Mouse (Mus musculus): ENCODE results near the gene Ciita.
A peak's percentile ranks its signal among the peaks of the same experiment; 100 is the strongest.

Ciita gene

DNA sequence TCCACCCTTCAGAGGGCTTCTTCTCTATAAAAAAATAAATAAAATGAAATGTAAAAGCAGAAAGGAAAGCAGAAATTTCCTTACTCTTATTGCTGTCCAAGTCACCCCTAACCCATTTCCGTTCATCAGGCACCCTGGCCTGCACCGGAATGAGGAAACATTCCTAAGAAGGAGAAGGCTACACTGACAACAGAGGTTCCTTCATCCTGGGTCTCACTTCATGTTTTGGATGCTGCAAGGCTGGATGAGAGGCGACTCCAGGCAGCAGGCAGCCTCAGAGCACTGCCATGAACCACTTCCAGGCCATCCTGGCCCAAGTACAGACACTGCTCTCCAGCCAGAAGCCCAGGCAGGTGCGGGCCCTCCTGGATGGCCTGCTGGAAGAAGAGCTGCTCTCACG, at the start of gene Ciita:
Gene Ciita (plus strand): TSS at position 203 of the 400 bp plus-strand sequence.
- DNase-seq (ENCODE audit: low spot score in 2 of 2) = no peak

DNA sequence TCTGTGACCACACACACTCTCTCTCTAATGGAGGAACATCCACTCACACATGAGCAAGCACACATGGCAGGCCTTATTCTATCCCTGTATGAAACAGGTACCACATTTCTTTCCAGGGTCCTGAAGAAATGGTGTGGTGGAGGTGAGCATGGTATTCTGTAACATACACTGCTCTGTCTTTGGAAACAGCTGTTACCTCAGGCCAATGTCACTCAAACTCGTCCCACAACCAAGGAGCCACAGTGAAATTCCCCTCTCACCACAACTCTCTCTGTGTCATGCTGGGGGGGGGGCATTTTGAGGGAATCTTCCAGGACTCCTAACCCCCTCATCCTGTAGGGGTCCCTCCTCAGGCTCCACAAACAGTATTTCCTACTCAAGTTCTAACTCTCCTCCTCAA, 47.9 kb upstream of the Ciita start:
- DNase-seq (ENCODE audit: low spot score in 2 of 2) = no peak

DNA sequence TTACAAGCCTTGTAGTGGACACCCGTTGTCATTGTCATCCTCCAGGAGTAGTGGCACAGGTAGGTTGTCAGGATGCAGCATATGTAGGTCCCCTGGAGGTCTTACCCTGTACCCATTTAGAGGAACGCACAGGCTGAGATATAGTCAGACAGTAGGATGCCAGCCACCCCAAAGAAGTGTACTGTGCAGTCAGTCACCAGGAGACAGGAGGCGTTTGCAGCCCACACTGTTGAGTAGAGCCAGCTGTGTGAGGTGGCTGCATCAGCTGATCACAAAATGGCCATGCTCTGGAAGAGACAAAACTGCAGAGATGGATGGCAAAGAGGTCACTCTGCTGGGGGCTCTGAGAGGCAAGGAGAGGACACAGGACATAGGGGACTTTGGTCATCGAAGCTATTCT, 47.5 kb upstream of the Ciita start:
- peak in 1 of 2 experiments; percentile 34 for DNase-seq (ENCODE audit: low spot score in 2 of 2)

DNA sequence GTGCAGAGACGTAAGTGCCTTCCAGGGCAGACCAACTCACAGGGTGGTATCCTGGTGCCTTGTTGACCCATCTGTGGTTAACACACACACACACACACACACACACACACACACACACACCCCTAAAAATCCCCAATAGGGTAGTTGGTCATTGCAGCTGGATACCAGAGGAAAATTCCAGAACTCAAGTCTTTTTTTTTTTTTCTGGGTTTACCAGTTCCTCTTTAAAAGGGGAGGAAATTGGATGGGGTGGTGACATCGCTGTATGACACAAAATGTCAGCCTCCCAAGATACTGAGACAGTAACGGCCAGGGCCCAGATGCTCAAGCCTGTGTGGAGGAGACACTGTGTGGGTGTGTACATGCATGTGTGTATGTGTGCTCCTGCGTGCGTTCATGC, 46.5 kb upstream of the Ciita start:
- DNase-seq (ENCODE audit: low spot score in 2 of 2) = no peak

DNA sequence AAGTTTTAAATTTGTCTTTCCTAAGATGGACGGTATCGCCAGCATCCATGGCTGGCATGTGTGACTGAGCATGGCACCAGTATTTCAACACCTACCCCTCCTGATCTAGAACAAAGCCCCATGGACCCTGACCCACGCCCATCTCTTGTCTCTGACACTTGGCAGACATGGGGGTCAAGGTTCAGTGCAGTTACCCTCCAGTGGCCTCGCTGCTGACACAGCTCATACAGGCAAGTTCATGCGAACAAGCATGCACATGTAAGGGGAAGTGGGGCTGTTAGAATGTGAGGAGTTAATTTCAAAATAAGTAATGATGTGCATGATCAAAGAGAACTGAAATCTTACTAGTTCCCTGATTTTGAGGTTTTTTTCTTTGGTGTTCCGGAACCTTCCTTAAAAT, 43.7 kb upstream of the Ciita start:
- no peak for DNase-seq (ENCODE audit: low spot score in 2 of 2)

DNA sequence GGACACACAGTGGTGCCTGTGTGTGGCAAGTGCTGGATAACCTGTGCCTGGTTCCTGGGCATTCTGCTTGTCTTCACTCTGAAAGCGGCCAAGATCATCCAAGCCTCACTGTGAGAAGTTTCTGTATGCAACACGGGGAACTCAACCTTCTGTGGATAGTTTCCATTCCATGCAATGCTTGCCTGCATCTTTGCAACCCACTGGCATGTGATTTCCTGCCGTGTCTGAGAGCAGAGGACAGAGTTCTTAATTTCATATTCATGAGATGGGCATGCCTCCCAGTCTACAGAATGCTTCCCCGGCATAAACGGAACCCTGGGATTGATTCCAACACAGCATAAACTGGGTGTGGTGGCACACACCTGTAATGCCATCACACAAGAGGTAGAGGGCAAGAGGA, 41.8 kb upstream of the Ciita start:
- DNase-seq (ENCODE audit: low spot score in 2 of 2) = no peak

DNA sequence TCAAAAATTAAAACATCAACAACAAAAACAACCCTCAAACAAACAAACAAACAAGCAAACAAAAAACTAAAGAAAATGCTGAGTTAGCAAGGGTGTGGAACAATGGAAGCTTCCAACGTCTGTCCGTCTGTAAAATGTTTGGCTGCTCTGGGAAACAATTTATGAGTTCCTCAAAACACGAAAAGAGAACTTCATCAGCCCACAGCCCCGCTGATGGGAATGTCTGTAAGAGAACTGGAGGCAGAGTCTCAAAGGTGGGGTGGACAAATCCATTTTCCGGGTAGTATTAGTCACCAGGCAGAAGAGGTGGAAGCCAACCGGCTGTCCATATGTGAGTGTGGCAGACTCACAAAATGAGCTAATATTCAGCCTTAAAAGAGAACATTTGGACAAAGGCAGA, 38.5 kb upstream of the Ciita start:
- no peak for DNase-seq (ENCODE audit: low spot score in 2 of 2)

DNA sequence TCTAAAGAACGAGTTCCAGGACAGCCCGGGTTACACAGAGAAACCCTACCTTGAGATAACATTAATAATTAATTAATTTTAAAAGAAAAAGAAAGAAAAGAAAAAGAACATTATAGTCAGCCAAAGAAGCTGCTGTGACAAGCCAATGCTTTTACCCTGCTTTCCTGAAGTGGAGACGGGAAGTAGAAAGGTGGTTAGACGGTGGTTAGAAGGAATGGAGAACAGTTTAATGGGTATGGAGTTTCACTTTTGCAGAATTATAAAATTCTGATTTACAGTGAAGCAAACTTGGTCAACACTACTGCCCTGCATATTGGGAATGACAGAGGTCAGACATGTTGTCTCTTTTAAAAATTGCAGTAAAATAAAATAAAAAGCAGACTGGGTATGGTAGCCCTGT, 38.1 kb upstream of the Ciita start:
- no peak for DNase-seq (ENCODE audit: low spot score in 2 of 2)

DNA sequence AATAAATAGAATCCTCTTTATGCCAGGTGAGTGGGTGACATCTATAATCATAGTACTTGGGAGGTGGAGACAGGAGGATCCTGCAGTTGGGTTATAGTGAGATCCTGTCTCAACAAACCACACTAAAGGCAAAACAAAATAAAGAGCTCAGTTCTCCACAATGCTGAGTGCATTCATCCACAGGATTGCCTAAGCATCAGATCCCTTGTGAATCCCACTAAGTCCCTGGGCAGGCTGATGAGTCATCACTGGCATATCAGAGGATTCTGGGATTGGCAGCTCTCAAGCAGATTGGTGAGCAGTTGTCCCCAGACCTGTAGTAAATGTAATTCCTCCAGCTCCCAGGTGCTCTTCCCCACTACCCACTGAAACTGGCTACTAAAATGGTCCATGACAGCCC, 36.1 kb upstream of the Ciita start:
- DNase-seq (ENCODE audit: low spot score in 2 of 2) = no peak

DNA sequence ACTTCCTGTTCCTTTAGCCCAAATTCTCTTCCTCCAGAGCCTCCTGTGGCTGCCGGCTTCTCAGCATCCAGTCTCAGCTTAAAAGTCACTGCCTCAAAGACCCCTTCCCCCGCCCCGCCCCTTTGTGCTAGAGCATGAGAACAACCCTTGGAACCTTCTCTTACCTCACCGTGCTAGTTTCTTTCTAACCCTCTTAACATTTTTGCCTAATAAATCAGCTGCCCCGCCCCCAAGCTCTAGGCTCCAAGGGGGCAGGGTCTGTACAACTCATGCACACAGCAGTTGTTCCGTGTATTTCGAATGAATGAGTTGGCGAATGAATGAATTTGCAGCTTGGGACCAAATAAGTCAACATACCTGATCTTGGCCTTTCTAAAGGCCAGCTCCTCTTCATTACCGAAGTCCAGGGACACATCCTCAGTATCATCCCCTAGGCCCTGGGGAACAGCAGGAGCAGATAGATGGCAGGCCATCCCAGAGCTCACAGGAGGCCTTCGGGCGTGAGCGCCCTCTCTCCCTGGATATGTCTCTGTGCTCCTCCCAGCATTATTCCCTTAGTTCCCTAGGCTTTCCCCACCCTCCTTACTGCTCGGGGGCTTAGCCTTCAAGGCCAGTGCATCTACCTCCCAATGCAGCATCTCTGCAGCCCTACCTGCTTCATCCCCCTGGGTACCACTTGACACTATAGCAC, 33.1 kb upstream of the Ciita start:
- DNase-seq (ENCODE audit: low spot score in 2 of 2) = peak in 1 of 2 experiments; percentile 21

DNA sequence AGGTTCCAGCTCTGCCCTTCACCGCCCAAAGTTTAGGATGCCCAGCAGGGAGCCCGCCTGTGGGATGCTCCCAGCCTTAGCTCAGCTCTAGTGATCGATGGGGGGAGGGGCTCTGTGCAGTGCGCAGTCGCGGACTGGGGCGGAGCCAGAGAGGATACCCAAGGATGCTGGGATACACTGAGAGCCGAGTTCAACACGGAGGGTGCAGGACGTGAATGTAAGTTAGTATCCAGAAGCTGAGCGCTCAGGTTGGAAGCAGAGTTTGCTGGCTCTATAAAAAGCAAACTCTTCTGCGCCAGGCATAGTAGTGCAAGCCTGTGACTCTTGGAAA, 32.6 kb upstream of the Ciita start, which contains the start of gene Tvp23a:
Gene Tvp23a (minus strand): TSS at position 99 of the 331 bp plus-strand sequence.
- DNase-seq (ENCODE audit: low spot score in 2 of 2) = peak; percentile 89 to 92

DNA sequence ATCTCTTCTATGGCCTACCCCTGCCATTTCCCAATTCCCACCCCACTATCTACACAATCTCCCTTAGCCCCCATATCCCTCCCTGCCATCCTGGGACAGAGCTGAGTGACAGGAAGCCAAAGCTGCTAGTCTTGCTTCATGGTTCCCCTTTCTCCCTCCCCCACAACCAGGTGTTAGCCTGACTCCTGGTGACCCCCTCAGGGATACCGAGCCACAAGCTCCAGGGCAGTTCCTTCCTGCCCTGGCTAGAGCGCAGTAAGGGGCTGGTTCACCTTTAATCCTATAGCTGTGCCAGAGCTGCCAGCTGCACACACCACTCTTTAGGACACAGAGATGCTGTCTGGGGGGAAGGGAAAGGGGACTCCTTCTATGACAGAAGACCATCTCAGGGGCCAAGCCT, 32.1 kb upstream of the Ciita start:
- DNase-seq (ENCODE audit: low spot score in 2 of 2) = no peak

DNA sequence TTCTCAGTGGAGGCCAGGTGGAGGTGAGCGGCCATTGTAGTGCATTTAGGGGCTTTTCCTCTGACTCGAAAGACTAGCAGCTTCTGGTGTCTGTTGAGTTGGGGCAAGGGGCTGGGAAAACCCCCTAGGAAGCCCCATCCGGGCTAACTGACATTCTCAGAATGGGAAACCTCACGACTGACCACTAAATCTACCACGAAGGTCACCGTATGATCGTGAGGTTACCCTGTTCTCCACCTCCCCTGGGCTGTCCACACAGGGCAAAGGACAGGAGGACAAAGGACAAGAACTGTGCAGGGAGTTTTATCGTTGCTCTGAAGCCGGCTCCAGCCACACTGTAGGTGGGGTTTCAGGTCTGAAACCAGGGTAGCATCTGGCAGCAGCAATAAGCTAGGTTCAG, 30.9 kb upstream of the Ciita start:
- DNase-seq (ENCODE audit: low spot score in 2 of 2) = no peak

DNA sequence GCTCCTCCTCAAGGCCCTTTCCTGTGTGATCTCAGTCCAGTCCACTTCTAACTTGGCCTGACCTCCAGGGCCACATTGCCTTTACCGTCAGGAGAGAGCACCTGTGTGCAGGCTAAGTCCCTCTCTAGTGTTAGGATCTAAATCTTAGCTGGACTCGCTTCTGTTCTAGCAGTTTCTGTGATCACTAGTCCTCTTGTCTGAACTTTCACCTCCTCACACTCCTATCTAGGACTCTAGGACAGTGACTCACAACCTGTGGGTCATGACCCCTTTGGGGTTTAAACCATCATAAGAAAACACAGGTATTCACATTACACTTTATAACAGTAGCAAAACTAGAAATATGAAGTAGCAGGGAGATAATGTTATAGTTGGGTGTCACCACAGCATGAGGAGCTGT, 28.0 kb upstream of the Ciita start:
- no peak for DNase-seq (ENCODE audit: low spot score in 2 of 2)

DNA sequence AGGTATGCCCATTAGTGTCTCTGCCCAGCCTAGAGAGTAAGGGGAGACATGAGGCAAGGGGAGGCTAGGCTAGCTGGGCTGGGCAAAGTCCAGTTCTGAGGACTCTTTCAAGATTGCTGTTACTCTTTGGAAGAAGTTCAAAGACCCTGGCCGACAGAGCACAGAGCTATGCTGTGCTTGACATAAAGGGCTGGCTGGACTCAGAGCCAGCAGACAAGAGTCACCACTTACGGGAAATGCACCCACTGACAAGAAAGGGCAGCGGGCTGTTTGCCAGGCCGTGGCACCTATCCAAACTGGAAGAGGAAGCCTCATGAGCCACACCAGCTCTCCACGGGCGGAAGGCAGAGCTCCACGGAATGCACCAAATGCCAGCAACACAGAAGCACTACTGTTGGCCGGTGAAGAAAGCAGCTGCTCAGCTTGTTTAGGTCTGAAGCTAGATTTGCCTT, 27.4 kb upstream of the Ciita start:
- peak; percentile 61 to 71 for DNase-seq (ENCODE audit: low spot score in 2 of 2)

DNA sequence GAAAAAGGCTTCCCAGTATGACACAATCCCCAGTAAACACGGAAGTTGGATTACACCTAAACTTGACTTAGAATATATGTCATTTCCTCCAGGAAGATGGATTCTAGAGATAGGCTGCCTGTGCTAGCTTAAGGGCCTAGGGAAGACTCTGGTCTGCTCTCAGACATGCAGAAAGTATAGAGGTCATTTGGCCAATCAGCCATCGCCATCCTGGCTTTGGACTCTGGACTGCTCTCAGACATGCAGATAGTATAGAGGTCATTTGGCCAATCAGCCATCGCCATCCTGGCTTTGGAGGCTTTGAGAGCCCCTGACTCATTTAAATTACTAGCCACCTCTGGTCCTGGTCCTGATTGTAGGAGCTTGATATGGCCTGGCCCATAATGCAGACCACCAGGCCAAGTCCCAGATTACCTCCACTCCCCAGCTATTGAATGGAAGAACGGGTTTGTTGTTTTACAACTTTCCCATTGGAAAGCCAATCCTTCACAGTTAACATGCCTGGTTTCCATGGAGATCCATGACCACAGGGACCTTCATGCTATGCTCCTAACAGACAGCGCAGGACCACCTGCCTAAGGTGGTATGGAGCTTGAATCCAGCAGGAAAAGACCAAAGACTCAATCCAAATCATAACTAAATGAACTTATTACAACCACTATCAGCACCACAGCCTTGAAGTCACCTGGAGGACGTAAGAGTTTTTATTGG, 25.8 kb upstream of the Ciita start:
- DNase-seq (ENCODE audit: low spot score in 2 of 2) = no peak

DNA sequence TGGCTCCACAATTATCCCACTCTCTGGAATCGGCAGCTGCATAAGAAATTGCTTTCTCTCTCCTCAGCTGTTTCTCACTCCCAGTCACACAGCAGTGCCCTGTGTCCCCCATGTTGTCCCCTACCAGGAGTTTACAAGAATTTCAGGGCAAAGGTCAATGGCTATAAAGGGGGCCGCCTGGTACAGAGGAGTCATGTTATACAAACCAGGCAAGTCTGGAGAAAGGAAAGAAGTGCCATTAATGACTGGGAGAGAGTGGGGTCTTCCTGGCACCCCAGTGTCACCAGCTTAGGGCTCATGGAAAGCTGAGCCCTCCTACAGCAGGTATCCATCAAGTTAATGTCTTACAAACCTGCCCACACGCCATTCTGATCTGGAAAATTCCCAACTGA, 25.3 kb upstream of the Ciita start:
- DNase-seq (ENCODE audit: low spot score in 2 of 2) = no peak

DNA sequence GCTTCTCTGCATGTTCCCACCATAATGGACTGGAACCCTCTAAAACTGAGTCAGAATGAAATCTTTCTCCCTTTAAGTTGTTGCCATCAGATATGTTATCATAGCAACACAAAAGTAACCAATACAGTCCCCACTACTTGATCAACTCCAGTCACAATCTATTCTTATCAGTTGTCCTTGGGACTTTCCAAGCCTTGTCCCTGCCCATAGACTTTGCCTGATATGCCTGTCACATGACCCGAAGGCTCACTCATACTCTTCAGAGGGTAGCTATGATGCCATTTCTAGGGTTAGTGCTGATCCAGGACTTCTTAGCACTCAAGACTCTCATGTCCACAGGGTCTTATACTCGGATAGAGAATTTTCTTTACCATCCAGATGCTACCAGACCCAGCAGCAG, 19.7 kb upstream of the Ciita start:
- DNase-seq (ENCODE audit: low spot score in 2 of 2) = no peak

DNA sequence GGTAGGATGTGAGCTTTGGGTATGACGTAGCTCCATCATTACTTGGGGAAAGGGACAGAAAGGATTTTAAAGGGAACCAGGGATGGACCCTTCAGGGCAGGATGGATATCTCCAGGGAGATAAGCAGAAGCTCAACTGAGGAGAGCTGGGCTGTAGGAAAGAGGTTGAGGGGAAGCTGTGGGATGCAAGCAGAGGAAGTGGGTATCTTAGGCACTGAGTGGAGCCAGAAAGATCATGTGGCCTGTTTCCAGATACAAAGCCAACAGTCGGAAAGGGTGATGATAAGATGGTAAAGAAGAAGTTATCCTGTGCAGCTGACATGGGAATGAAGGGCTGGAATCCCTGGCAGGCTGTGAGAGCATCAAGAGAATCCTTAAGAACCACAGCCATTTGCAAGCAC, 18.7 kb upstream of the Ciita start:
- no peak for DNase-seq (ENCODE audit: low spot score in 2 of 2)

DNA sequence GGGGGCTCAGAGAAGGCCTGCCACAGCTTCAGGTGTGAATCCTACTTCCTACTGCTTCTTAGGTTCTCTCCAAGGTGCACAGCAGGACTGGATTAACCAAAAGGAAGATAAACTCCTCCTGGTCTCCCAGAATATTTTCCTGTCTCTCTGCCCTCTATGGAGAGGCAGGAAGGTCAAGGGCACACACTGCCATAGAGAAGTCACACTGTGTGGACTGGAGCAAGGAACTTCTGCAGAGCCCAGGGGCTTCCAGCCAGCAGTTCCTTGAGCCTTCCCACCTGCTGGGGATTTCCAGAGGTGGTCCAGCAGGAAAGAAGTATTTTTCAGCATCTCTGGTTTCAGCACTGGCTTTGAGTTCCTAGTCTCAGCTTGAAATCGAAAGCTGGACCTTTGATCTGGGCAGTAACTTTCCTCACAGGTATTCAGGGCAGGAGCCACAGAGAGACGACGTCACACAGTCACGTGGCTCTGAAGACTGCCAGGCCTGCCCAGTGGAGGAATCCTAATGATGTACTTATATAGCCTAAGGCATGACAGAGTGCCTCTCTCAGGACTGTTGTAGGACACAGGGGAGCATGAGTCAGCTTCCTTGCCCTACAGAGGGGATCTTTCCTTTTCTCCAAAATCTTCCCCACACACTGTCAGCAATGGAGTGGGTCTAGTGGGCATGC, 14.7 kb upstream of the Ciita start:
- no peak for DNase-seq (ENCODE audit: low spot score in 2 of 2)

DNA sequence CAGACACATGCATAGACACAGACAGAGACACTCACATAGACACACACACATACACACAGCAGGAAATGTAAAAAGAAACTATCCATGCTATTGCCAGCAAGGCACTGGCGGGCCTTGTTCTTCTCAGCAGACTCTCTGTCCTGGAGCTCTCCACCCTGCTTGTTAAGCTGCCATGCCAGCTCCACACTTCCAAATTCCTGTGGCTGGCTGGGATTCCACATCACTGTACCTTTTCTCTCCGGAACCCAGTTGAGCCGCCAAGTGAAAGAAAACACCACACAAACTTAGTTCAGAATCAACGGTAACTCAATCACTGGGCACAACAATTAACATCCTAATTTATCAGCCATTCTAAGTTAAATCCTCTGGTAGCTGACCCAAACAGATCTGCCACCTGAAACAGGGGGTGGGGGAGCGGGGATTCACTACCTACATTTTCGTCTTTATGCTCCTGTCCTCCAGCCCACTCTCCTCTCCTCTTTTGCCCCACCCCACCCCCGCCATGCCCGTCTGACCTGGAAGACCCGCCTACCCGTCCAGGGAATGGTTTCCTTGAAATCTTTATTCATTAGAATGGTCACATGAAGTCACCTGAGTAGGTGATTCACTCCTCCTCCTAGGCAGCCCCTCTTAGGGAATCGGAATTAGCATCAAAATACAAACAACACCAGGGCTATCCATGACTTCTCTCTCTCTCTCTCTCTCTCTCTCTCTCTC, 12.3 kb upstream of the Ciita start:
- no peak for DNase-seq (ENCODE audit: low spot score in 2 of 2)

DNA sequence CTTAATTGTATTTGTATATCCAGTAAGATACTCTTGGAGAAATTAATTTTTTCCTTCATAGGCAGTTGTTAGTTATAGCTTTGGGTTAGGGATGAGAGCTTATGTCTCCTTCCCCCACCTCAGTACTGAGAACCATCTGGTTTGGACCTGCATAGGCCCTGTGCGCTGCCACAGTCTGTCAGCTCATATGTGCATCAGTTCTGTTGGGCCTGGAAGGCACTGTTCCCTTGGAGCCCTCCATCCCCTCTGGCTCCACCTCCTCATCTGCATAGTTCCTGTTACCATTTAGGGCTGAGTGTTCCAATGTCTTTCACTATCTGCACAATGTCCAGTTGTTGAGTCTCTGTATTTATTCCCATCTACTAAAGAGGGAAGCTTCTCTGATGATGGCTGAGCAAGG, 11.7 kb upstream of the Ciita start:
- no peak for DNase-seq (ENCODE audit: low spot score in 2 of 2)

Data from right cerebral cortex, adult 2 months (tissue).